Mouse (Mus musculus) heart, embryonic 11.5 days (tissue): Measurements from ENCODE around the gene Rpl28. TPM values are rescaled to one million over a fixed set of nuclear protein-coding genes. Genes with fewer than 3 reads are reported as not detected.
"Not testable (repeated sequence)": the region's sequence is repeated elsewhere in the genome, so short reads cannot be mapped to it uniquely, and the experiment has no call there.

ENCODE experiments used
- ATAC-seq: fragments of 200-750 bp; cut with Nextera tagmentation; replicated peaks from 2 replicates; pipeline ENCODE4 v1.8.0; 2017; ENCODE audit warnings: moderate library complexity; ENCODE audit not compliant: insufficient number of reproducible peaks, low FRiP score, low TSS enrichment
- H3K27ac ChIP-seq: fragments of 300-500 bp; sonication (generic); 2 replicates; pipeline ENCODE4 v1.5.1; 2014; ENCODE audit warnings: mild to moderate bottlenecking, low read depth, low read length
- H3K27me3 ChIP-seq: fragments of 300-500 bp; sonication (generic); 2 replicates; pipeline ENCODE4 v1.6.1; 2014; ENCODE audit warnings: mild to moderate bottlenecking, low read length, mixed read lengths; ENCODE audit not compliant: control insufficient read depth, insufficient read depth
- H3K36me3 ChIP-seq: fragments of 300-500 bp; sonication (generic); 2 replicates; pipeline ENCODE4 v1.6.1; 2014; ENCODE audit warnings: mild to moderate bottlenecking, low read length, moderate library complexity, mixed read lengths; ENCODE audit not compliant: control insufficient read depth, insufficient read depth
- H3K4me1 ChIP-seq: fragments of 300-500 bp; sonication (generic); 2 replicates; pipeline ENCODE4 v1.6.1; 2014; ENCODE audit warnings: low read length; ENCODE audit not compliant: control insufficient read depth, insufficient read depth
- H3K4me2 ChIP-seq: fragments of 300-500 bp; sonication (generic); 2 replicates; pipeline ENCODE4 v1.6.1; 2014; ENCODE audit warnings: mild to moderate bottlenecking, moderate library complexity
- H3K4me3 ChIP-seq: fragments of 300-500 bp; sonication (generic); 2 replicates; pipeline ENCODE4 v1.5.1; 2014; ENCODE audit warnings: low read depth, low read length
- H3K9ac ChIP-seq: fragments of 300-500 bp; sonication (generic); 2 replicates; pipeline ENCODE4 v1.6.1; 2014; ENCODE audit warnings: mild to moderate bottlenecking, low read depth, low read length, moderate library complexity
- H3K9me3 ChIP-seq: fragments of 300-500 bp; sonication (generic); replicated peaks from 2 replicates; pipeline ENCODE4 v1.6.1; 2016; ENCODE audit warnings: low read length; ENCODE audit not compliant: control insufficient read depth
- WGBS: fragments of 180-500 bp; shearing (Covaris S2); extraction: QIAGEN DNeasy Blood & Tissue Kit; methylation state at CpG from one replicate; pipeline ENCODE4 v1.1.7; 2014; ENCODE audit not compliant: insufficient replicate concordance; 5-methylcytosine and 5-hydroxymethylcytosine counted together
- polyA plus RNA-seq: library from polyadenylated mRNA; unstranded; fragments of >200 nt; fragmentation: Nextera tagmentation; extraction: Ambion mirVana; gene quantifications from 2 replicates; pipeline ENCODE4 v1.2.1, GENCODE M21; 2014

The Rpl28 gene
- polyA plus RNA-seq, 1 experiment from 2014 or later = 156 TPM

DNA sequence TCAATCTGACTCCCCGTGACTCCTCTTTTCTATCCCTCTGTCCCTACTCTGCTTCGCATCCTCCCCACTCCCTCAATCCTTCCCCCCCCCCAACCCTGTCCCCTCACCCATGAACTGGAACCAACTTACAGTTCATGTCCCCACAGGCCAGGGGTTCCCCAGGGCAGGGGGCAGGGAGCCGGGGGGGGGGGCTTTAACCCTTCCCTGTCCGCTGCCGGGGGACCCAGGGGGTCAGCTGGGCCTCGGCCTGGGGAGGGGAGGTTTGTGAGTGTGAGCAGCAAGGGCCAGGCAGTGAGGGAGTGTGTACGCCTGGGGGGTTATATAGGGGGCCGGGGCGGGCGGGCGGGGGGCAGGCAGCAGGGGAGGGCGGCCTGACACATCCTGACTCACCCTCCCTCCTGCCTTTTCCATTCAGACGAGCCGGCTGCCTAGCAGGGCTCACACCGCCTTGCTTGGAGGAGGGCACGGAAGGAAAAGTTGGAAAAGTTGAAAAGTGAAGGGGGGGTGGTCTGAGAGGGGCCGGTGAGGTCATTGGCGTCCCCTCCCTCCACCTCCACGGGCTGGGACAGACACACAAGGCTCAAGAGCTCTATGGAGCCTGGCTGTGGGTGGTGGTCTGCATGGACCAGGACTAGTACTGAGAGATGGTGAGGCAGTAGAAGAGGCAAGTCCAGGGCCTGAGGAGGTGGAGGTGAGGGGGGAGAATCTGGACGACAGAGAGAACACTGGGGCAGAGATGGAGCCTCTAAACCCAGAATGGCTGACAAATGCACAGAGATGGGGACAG is 14.6 kb upstream of the Rpl28 start:
- WGBS = 10% methylated on average over 17 of the region's 20 CpGs
- Histone ChIP-seq H3K9ac (no peak overlapping the region), H3K36me3 (no peaks in the 10 kb centered on the region), H3K27ac (no peak overlapping the region), H3K4me1 (peaks cover 12% of the 10 kb centered on the region), H3K4me3 (no peak overlapping the region), H3K4me2 (no peak overlapping the region; the same call in 1 of the 2 replicates), H3K27me3 (peaks cover 59% of the 10 kb centered on the region), H3K9me3 (no peaks in the 10 kb centered on the region)
- ATAC-seq = no peak

GRCm38 (mm10) chr7:4779921-4780320 is 12.8 kb upstream of the Rpl28 start:
- ATAC-seq = no peak
- H3K4me1 ChIP-seq = peaks cover 12% of the 10 kb centered on the region

GRCm38 (mm10) chr7:4782130-4782529 is 10.5 kb upstream of the Rpl28 start:
- Histone ChIP-seq H3K4me3 (no peak overlapping the region), H3K9me3 (no peaks in the 10 kb centered on the region), H3K36me3 (no peaks in the 10 kb centered on the region), H3K9ac (no peak overlapping the region), H3K27ac (no peak overlapping the region), H3K4me2 (no peak overlapping the region), H3K4me1 (peaks cover 9% of the 10 kb centered on the region), H3K27me3 (peaks cover 38% of the 10 kb centered on the region)
- WGBS = 50% methylated on average over 3 of the region's 3 CpGs
- no peak for ATAC-seq

More at GRCm38 (mm10) chr7:4779921-4780320, 12.8 kb upstream of the Rpl28 start:
- peaks cover 61% of the 10 kb centered on the region for H3K27me3 ChIP-seq
- H3K36me3 ChIP-seq = no peaks in the 10 kb centered on the region
- H3K9ac ChIP-seq = no peak overlapping the region
- no peak overlapping the region for H3K27ac ChIP-seq
- WGBS = 29% methylated on average over 5 of the region's 5 CpGs
- no peaks in the 10 kb centered on the region for H3K9me3 ChIP-seq
- no peak overlapping the region for H3K4me3 ChIP-seq
- no peak overlapping the region for H3K4me2 ChIP-seq

DNA sequence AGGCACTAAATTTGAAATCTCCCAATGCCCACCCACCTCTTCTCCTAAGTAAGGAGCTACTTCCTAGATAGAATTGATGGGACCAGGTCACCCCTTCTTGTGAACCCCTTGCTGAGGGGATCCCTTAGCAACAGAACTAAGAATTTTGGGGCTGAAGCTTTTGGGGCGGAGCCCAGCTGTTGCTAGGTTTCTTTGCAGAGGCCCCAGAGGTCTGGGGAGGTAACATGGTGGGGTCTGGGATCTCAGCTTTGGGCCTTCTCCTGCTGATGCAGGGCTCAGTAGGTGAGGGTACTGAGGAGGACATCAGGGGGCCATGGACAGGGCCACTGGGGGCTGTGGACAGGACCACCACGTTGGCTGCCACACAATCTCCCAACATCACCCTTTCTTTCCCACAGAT is 9.9 kb upstream of the Rpl28 start, which contains the start of the genes Il11 and Tmem190:
Gene Il11 (minus strand): TSS at position 101 of the 400 bp plus-strand sequence.
Gene Tmem190 (plus strand): TSS at position 179 of the 400 bp plus-strand sequence.
- Histone ChIP-seq H3K9me3 (no peaks in the 10 kb centered on the region), H3K4me3 (no peak within 1 kb of the TSS), H3K4me1 (peaks cover 7% of the 10 kb centered on the region), H3K4me2 (no peak within 1 kb of the TSS), H3K36me3 (no peaks in the 10 kb centered on the region), H3K27me3 (peaks cover 32% of the 10 kb centered on the region), H3K27ac (no peak within 1 kb of the TSS), H3K9ac (no peak within 1 kb of the TSS)
- WGBS = 78% methylated on average over 2 of the region's 2 CpGs
- no peak for ATAC-seq

GRCm38 (mm10) chr7:4783667-4784268 is 8.9 kb upstream of the Rpl28 start:
- Histone ChIP-seq H3K9me3 (no peaks in the 10 kb centered on the region), H3K27me3 (peaks cover 22% of the 10 kb centered on the region), H3K4me2 (no peak overlapping the region), H3K4me3 (no peak overlapping the region), H3K4me1 (peaks cover 4% of the 10 kb centered on the region; the same call in 1 of the 2 replicates), H3K36me3 (no peaks in the 10 kb centered on the region), H3K27ac (no peak overlapping the region), H3K9ac (no peak overlapping the region)
- ATAC-seq = peak; percentile 45; the same call in 1 of the 2 replicates
- WGBS = 64% methylated on average over 14 of the region's 14 CpGs

DNA sequence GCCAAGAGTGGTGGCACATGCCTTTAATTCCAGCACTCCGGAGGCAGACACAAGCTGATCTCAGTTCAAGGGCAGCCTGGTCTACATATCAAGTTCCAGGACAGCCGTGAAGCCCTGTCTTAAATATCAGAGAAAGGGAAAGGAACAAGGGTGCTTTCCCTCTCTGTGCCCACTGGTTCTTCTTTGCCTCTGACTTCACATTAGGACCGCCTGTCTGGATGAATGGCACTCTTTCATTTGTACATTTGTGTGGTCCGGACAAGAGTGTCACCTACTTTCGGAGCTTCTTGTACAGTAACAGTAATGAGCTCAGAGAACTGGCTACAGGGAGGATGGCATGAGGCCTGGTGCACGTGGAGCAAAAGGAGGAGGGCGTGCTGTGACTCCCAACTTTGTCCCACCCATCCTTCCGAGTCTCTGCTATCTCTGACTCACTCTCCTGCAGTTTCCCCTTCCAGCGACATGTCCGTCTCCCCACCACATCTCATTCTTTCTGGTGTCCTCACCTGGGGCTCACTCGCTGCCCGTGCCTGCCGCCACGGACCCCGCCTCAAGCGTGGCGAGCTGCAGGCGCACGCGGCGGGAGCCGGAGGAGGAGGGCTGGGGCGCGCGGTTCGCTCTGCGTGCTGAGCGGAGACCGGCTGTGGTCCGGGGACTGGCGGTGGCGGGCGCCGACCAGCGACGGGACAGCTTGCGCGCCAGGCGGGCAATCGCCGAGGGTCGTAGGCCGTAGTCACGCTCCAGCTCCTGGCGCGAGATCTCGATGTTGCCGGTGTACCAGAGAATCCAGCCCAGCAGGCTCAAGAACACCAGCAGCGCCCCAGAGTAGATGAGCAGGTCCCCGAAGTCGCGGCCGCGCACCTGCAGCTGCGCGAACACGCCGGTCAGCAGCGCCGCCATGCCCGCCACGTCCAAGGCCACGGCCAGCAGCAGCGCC is 3.9 kb upstream of the Rpl28 start:
- H3K9me3 ChIP-seq = no peaks in the 10 kb centered on the region
- peak overlapping the region; percentile 30; the same call in 1 of the 2 replicates for H3K27ac ChIP-seq
- H3K4me1 ChIP-seq = peaks cover 2% of the 10 kb centered on the region
- 3% methylated on average over 51 of the region's 64 CpGs for WGBS
- peak overlapping the region; percentile 92 for H3K9ac ChIP-seq
- peak overlapping the region; percentile 65 for H3K4me3 ChIP-seq
- peaks cover 2% of the 10 kb centered on the region; the same call in 1 of the 2 replicates for H3K36me3 ChIP-seq
- peak; percentile 60 for ATAC-seq
- peaks cover 7% of the 10 kb centered on the region; the same call in 1 of the 2 replicates for H3K27me3 ChIP-seq
- H3K4me2 ChIP-seq = peak overlapping the region; percentile 97

DNA sequence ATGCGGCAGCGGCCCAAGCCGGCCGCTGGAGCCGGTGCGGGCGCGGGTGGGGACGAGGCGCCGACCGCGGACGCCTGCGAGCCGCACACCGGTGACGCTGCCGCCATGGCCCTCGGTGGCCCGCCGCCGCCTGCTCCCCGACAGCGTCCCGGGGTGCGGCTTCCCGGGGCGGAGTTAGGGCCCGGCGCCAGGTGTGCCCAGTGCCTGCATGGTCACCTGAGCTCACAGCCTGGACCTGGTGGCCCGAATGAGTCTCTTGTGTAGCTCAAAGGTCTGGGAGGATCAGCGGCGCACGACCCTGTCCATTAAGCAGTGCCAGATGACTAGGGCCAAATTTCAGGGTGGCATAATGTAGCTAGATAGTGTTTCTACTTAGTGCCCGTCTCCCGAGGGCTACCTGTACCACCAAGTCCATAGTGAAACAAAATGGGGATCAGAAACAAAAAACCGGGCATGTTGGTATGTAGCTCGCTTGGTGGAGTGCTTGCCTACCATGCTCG is 3.2 kb upstream of the Rpl28 start, which contains the start of gene Tmem238:
Gene Tmem238 (minus strand): TSS at position 221 of the 500 bp plus-strand sequence.
- Histone ChIP-seq H3K9me3 (no peaks in the 10 kb centered on the region), H3K27ac (peak within 1 kb of the TSS; percentile 30; the same call in 1 of the 2 replicates), H3K4me1 (peaks cover 6% of the 10 kb centered on the region), H3K4me2 (peak within 1 kb of the TSS; percentile 97), H3K9ac (peak within 1 kb of the TSS; percentile 92), H3K4me3 (peak within 1 kb of the TSS; percentile 65), H3K27me3 (no peaks in the 10 kb centered on the region; the same call in 1 of the 2 replicates), H3K36me3 (peaks cover 5% of the 10 kb centered on the region; the same call in 1 of the 2 replicates)
- no peak for ATAC-seq
- 7% methylated on average over 31 of the region's 40 CpGs for WGBS

DNA sequence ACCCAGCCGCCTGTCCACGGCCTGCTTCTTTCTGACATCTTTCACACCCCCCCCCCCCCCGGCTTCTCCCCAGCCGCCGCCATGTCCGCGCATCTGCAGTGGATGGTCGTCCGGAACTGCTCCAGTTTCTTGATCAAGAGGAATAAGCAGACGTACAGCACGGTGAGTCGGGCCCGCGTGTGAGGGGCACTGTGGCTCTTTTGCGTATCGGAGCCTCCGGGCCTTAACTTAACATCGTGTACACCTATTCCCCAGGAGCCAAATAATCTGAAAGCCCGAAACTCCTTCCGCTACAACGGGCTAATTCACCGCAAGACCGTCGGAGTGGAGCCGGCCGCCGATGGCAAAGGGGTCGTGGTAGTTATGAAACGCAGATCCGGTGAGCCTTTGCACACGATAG is 574 bp downstream of the Rpl28 start:
- ATAC-seq = 0 out of 2 replicates have a peak, but pooled peaks have one; percentile 12
- not testable (repeated sequence) for H3K4me1 ChIP-seq

More for the DNA sequence above, 574 bp downstream of the Rpl28 start:
- H3K4me3 ChIP-seq = peak overlapping the region; percentile 96
- H3K27me3 ChIP-seq, H3K9me3 ChIP-seq: not testable (repeated sequence)
- H3K9ac ChIP-seq = peak overlapping the region; percentile 99
- H3K27ac ChIP-seq = peak overlapping the region; percentile 95
- WGBS = under 1% methylated on average over 31 of the region's 31 CpGs
- peaks cover 14% of the 10 kb centered on the region for H3K36me3 ChIP-seq
- peak overlapping the region; percentile 93 for H3K4me2 ChIP-seq
